Mouse (Mus musculus): ENCODE results near the gene Kcnj10.

The Kcnj10 gene

DNA sequence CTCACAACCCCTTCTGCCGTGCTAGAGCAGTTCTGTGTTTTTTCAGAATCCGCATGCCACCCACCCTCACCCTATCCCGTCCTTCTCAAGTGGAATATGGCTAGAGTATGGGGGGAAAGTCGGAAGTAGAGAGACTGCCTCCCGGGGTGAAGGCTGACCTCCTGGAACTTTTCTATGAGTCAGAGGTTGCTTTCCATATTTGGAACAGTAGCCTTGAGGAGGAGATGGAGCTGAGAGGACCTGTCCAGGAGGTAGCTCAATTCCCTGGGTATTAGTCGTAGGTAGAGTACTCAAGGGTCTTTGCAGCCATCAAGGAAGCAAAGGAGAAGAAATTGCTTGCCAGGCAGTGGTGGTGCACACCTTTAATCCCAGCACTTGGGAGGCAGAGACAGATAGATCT, 11.0 kb downstream of the Kcnj10 start:
- in situ Hi-C loops (cut with MboI; ENCODE audit: unreplicated experiment in 2 of 2), result loop anchor here in 1 of 2 experiments (10.0 to 25.0 kb wide), 2 partner anchors 527 to 1040 kb away; no protein-coding TSS in a partner anchor

DNA sequence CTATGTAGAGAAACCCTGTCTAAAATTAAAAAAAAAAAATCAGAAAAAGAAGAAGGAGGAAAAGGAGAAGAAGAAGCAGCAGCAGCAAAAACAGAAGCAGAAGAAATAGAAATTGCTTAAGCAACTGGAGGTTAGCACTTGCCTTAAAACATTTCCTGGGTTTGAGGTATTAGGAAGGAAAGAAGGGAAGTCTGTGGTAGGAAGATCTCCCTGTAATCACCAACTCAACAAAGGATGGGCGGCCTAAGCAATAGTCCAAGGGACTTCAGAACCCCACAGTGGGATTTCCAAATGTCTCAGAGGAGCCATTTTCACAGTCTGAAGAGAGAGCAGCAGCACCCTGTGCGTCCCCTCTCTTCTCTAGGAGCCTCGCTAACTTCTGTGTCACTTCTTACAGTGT, 11.4 kb downstream of the Kcnj10 start:
- in situ Hi-C loops (cut with MboI; ENCODE audit: unreplicated experiment in 2 of 2), result loop anchor here in 1 of 2 experiments (10.0 to 25.0 kb wide), 2 partner anchors 528 to 1040 kb away; no protein-coding TSS in a partner anchor

DNA sequence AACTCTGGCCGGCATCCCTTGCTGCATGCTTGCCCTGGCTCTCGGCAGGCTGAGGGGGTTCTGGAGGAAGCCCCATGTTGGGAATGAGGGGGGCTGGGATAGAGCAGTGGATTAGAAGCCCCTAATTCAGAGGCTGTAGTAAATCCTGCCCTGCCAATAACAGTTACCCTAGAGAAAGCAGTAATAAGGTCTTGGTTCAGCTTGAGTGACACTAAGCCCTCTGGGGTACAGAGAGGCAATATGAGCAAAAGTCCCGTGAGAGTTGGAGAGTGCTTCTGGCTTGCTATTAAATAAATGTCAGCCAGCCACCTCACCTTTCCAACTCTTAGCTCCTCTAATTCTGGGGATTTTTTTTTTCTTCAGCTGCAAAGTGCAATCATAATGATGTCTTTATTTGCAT, 14.3 kb downstream of the Kcnj10 start:
- in situ Hi-C loops (cut with MboI; ENCODE audit: unreplicated experiment in 2 of 2), result loop anchor here (5.0 to 25.0 kb wide), 3 partner anchors 308 to 1043 kb away; no protein-coding TSS in a partner anchor

DNA sequence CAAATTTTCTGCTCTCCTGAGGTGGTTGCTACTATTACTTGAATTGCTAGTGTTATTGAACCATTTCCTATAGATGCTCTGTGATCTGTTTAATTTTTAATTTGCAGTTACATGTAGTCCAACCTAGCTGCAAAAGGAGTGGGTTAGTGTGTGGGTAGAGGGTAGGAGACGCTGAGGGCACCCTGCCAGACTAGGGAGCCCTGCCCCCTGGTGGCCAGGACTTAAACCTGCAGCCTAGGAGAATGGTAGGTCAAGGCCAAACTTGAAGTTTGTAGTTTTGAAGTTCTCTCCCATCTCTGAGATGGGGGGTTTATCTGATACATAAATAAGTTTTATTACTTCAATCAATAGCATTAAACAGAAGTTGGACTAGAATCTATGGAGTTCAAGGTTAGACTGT, 16.5 kb downstream of the Kcnj10 start:
- in situ Hi-C loops (cut with MboI; ENCODE audit: unreplicated experiment in 2 of 2), result loop anchor here (5.0 to 25.0 kb wide), 3 partner anchors 310 to 1045 kb away; no protein-coding TSS in a partner anchor

DNA sequence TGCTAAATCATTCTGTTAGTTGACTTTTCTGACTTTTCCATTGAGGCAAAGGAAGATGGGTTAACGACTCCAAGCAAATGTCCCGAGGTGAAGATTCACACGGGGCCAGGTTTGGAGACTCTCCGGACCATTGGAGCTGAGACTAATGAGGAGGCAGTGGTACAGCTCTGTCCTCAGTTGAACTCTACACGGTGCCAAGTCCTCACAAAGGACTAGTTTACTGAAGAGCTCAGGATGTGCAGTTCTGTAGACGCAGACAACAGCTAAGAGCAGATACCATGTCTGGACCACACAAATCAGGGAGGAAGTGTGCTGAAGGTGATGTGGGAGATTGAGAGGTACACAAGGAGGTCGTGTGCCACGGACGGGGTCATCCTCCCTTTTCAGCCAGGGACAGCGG, 17.3 kb downstream of the Kcnj10 start:
- in situ Hi-C loops (cut with MboI; ENCODE audit: unreplicated experiment in 2 of 2), result loop anchor here (5.0 to 25.0 kb wide), 3 partner anchors 311 to 1046 kb away; no protein-coding TSS in a partner anchor

DNA sequence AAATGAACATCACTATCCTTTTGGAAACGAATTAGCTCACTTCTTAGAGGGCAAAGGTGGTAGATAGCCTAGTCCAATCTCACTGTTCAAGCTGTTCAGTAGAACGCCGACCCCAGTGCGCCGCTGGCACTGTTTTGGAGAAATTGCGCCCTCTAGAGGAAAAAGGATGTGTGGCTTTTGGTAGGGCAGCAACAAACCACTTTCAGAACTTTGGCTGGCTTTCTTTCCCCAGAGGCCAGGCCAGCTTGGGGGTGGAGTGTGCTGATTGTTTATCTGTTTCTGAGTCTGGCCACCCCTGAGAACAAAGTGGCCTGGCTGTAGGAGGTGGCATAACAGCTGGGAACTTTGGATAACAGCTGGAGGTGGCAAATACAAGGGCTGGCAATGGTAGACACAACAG, 23.7 kb downstream of the Kcnj10 start:
- in situ Hi-C loops (cut with MboI; ENCODE audit: unreplicated experiment in 2 of 2), result loop anchor here in 1 of 2 experiments (25.0 kb wide), 1 partner anchor 1052 kb away; no protein-coding TSS in a partner anchor

DNA sequence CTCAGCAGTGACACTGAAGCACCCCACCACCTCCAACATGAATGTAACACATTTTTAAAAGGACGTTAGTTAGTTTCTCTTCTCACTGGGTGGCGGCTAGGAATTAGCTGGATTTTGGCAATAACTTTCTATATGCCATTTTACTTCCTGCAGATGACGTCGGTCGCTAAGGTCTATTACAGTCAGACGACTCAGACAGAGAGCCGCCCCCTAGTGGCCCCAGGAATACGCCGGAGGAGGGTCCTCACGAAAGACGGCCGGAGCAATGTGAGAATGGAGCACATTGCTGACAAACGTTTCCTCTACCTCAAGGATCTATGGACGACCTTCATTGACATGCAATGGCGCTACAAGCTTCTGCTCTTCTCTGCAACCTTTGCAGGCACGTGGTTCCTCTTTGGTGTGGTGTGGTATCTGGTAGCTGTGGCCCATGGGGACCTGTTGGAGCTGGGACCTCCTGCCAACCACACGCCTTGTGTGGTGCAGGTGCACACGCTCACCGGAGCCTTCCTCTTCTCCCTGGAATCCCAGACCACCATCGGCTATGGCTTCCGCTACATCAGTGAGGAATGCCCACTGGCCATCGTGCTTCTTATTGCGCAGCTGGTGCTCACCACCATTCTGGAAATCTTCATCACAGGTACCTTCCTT, 27.9 kb downstream of the Kcnj10 start:
- in situ Hi-C loops (cut with MboI; ENCODE audit: unreplicated experiment in 2 of 2), result loop anchor here in 1 of 2 experiments (25.0 kb wide), 1 partner anchor 1057 kb away; no protein-coding TSS in a partner anchor

DNA sequence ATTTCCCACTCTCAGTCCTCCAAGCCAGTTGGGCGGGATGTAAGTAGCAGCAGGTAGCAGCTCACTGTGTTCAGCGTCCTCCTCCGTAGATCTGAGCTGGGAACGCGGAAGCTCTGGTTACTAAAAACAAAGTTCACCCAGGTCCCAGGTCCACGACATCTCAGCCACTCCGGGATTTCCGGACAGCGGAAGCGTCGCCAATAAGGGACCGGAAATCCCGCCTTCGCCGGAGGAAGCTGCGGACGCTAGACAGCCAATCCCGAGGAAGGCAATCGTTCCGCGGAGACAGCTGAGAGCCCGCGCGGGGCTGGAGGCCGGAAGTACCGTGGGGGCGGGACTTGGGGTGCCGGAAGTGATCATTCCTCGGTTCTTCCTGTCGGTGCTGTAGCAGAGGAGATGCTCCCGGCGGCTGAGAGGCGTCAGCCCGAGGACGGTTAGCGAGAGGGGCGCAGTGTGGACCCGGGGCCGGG, 35.2 kb downstream of the Kcnj10 start, which contains the start of gene Pigm:
Gene Pigm, plus strand, starts transcription at position 349 of the 470 bp plus-strand sequence.
- in situ Hi-C loops (cut with MboI; ENCODE audit: unreplicated experiment in 2 of 2), result no loop called here

DNA sequence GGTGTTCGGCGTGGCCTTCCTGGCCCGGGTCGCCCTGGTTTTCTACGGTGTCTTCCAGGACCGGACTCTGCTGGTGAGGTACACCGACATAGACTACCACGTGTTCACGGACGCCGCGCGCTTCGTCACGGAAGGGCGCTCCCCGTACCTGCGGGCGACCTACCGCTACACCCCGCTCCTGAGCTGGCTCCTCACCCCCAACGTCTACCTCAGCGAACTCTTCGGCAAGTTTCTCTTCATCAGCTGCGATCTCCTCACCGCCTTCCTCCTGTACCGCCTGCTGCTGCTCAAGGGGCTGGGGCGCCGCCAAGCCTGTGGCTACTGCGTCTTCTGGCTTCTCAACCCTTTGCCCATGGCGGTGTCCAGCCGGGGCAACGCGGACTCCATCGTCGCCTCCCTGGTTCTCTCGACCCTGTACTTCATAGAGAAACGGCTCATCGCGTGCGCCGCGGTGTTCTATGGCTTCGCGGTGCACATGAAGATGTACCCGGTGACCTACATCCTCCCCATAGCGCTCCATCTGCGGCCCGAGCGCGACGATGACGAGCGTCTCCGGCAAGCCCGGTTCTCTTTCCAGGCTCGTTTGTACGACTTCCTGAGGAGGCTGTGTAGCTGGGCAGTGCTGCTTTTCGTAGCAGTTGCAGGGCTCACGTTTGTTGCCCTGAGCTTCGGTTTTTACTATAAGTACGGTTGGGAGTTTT, 35.9 kb downstream of the Kcnj10 start:
- in situ Hi-C loops (cut with MboI; ENCODE audit: unreplicated experiment in 2 of 2), result no loop called here

DNA sequence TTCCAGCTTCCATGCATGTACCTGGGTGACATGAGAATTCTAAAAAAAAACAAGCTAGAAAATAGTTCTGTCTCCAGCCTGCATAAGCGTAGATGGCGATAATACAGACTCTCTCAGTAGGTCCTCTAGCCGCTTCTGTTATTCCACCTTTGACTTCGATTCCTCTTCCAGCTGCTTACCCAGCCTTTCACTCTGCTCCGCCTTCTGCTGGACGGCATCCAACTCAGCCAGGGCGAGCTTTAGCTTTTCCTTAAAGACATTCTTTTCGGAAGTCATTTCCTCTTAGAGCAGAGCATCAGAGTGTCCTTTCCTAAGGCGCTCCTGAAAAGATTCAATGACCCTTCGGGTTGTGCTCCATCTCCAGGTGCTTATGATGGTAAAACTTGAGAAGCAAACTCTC, 39.1 kb downstream of the Kcnj10 start:
- in situ Hi-C loops (cut with MboI; ENCODE audit: unreplicated experiment in 2 of 2), result no loop called here

DNA sequence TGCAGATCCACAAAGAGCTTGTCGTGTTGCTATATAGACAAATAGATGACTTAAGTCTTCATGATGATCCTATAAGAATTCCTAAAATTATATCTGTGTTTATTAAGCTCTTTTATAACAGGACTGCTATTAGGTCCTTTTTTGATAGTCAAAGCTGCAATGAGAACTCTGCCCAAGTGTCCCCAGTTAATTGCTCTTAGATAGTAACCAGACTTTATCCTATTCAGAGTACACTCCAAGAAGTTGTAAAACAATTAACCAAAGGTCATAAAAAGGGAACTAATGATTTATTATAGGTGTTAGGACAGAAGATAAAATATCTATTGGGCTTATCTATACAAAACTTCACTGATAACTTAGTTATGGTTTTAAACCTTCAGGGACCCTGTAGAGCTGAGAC, 41.1 kb downstream of the Kcnj10 start:
- in situ Hi-C loops (cut with MboI; ENCODE audit: unreplicated experiment in 2 of 2), result no loop called here

DNA sequence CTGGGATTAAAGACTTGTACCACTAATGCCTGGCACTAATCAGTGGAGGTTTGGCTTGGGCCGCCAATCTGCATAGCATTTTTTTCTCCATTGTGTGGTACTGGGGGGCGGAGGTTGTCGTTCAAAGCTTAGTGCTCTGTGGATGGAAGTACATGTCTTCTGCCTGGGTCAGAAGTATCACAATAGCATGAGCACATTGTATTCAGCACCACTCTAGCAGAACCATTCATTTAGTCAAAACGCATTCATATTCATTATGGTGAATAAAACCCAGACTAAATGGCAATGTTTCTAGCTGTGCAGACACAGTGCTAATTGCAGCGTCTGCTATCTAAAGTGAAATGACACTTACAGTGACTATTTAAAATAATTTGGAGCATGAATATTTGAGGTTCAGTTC, 46.2 kb downstream of the Kcnj10 start:
- in situ Hi-C loops (cut with MboI; ENCODE audit: unreplicated experiment in 2 of 2), result no loop called here

DNA sequence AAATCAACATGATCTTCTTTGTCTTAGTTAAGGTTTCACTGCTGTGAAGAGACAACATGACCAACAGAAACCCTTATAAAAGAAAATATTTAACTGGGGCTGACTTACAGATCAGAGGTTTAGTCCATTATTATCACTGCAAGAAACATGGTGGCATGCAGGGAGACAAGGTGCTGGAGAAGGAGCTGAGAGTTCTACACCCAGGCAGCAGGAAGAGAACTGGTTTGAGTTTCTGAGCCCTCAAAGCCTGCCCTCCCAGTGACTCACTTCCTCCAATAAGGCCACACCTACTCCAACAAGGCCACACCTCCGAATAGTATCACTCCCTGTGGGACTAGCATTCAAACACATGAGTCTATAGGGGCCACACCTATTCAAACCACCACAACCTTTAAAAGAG, 49.8 kb downstream of the Kcnj10 start:
- in situ Hi-C loops (cut with MboI; ENCODE audit: unreplicated experiment in 2 of 2), result no loop called here

DNA sequence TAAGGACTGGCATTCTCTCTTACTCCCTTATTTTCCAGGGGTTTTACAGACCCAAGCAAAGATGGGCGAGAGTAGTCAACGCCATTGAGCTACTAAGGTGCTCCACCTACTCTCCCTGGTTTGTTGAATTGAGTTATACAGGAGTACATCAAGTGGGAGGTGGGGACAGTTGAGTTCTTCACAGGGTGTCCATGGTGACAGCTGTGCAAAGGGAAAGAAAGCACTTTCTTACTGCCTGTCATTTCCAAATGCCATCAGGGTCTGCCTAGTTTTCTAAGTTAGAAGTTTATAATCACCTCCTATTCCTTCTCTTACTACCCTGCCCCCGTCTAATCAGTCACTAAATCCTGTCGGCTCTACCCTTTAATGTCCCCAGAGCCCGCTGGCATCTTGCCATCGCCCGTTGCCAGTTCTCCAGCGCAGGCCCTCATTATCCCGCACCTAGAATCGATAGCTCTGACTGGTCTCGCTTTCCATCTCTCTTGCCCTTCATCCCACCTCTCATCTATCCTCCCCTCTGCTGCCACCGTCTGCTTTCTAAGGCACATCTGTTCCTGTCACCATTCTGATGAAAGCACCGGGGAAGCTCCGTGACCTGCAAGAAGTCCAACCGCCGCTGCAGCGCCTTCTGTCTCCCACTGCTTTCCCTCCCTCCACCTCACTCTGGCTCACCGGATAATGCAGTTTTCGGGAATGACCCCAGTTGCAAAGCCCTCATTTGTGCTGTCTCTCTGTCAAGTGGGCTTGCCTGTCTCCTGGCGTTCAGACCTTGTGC, 51.0 kb downstream of the Kcnj10 start:
- in situ Hi-C loops (cut with MboI; ENCODE audit: unreplicated experiment in 2 of 2), result no loop called here

DNA sequence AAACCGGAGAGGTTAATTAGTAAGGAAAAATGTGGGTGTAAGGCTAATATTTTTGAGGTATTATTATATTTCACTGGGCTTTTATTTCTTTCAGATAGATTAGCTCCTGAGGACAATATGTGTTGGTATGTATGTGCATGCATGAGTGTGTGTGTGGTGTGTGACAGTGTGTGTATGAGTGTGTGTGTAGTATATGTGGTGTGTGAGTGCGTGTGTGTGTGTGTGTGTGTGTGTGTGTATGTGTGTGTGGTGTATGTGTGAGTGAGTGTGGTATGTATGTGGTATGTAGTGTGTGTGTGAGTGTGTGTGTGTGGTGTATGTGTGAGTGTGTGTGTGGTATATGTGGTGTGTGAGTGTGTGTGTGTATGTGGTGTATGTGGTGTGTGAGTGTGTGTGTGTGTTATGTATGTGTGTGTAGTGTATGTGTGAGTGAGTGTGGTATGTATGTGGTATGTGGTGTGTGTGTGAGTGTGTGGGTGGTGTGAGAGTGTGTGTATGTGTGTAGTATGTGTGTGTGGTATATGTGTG, 51.7 kb downstream of the Kcnj10 start:
- in situ Hi-C loops (cut with MboI; ENCODE audit: unreplicated experiment in 2 of 2), result no loop called here

DNA sequence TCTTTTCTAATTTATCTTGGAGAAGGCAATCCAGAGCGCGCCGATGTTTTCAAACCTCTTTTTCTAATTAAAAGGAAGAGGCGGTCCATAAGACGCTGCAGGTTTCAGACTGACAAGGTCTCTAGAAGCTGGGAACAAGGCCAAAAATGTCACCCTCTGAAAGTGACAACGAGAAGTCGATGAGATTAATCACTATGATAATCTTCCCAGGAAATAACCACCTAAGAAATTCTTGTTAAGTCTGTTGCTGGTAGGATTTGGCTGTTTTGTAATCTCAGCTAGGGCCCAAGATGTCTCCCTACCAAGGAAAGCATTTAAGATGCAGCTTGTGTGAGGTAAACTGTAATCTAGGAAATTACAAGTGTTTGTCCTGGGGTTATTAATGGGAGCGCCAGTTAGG, 52.7 kb downstream of the Kcnj10 start:
- in situ Hi-C loops (cut with MboI; ENCODE audit: unreplicated experiment in 2 of 2), result no loop called here

DNA sequence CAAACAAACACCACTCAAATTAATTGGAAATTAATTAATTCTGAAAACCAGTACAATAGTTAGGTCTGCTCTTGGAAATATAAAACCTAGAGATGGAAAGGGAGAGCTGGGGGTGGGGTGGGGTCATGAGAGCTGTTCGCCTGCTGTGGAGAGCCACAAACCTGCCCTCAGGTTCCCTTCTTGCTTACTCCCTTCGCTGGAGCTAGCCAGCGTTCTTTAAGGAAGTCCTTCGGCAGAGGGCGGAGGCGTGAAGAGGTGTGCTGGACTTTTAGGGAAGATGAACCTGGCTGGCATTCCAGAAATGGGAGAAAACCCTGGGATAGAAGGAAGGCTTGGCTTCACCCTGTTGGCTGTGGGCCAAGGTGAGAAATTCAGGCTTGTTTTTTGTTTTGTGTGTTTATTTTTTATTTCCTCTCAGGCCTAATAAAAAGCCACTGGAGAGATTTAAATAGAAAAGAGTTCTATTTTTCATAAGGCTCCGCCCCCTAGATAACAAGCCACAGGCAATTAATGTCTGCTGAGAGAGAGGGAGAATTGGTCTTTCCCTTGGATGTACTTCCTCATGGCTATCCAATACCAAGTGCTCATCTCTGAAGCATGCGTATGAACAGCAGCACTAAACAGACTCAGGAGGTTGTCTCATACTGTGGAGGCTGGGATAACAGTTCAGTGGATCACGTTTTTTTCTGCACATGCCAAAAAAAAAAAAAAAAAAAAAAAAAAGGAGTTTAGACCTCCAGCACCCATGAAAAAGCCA, 56.2 kb downstream of the Kcnj10 start:
- in situ Hi-C loops (cut with MboI; ENCODE audit: unreplicated experiment in 2 of 2), result no loop called here

DNA sequence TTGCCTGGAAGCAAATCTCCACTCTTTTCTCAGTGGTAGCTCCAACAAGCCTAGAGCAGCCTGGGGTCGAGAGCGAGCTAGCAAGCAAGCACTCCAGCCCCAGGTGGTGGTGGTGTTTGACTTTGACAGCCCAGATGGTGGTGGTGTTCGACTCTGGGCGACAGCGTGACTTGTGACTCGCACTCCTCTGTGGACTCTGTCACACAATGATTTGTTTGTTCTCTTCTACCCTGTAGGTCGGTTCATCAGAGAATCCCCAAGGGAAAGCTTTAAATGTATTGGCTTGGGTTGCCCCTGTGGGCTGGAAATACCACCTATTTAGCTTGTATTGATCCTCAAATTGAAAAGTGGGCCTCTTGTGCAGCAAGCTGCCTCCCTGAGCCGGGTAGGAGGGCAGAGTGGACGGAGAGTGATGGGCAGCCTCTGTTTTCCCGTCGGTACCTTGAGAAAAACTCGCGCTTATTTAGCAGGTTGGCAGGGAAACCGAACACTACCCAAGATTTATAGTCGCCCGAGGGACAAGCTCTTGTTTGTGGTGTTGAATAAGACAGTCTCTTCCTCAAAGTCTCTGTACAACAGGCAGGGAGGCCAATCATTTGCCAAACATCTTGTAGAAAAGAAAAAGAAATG, 65.2 kb downstream of the Kcnj10 start:
- in situ Hi-C loops (cut with MboI; ENCODE audit: unreplicated experiment in 2 of 2), result loop anchor here (5.0 to 10.0 kb wide), 2 partner anchors 226 to 919 kb away; partner anchors contain the start of gene Dusp23 (in 1 of the 2)

DNA sequence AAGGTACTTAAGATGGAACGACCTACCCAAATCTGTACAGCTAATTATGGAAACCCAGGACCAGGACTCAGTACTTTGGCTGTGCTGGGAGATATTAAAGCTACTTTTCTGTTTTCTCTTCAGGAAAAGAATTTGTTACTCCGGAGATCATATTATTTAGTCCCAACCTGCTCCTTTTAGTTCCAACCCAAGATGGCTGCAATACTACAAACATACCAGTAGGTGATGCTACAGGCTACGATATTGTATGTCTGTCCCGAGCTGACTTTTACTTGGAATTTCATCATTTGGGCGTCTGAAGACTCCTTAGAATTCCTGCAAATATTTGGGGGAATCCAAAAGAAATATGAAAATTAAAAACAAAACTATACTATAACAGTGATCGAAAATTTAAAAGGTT, 68.0 kb downstream of the Kcnj10 start:
- in situ Hi-C loops (cut with MboI; ENCODE audit: unreplicated experiment in 2 of 2), result loop anchor here (5.0 to 10.0 kb wide), 2 partner anchors 223 to 916 kb away; partner anchors contain the start of gene Dusp23 (in 1 of the 2)
